ENCODE assay signal across 23 mouse cellular contexts in genomic region chr2:29042124-29042523, GRCm38 (mm10). TPM values are rescaled to one million over a fixed set of nuclear protein-coding genes. Genes with fewer than 3 reads are reported as not detected.
DNase-seq lines count a peak whose midpoint lies in the region; ATAC-seq and TF ChIP-seq lines count a peak whose summit lies in the region.
"Had no signal": no experiment of that assay in that cellular context is flagged by ENCODE, and none has a peak within 500 bp of the region (broad histone marks: within the 10 kb centered on the region; RNA-seq: fewer than 3 reads in every experiment).

No protein-coding gene starts in this region.

- no peak overlapping the region for H3K9ac ChIP-seq in midbrain, embryonic 13.5 days (replicated peaks)
- no peak overlapping the region for H3K9ac ChIP-seq in midbrain, embryonic 11.5 days (ENCODE audit: low read length)
- H3K9ac ChIP-seq: forebrain, embryonic 13.5 days; neural tube, embryonic 13.5 days had no signal

- DNase-seq in gastrocnemius, adult 2 months, result no peak
- DNase-seq in gastrocnemius, adult 18-20 months (ENCODE audit: low spot score), result no peak
- no peak for DNase-seq in layer of hippocampus, adult 2 months (ENCODE audit: low spot score in 2 of 2)
- DNase-seq in layer of hippocampus, postnatal 10 days (ENCODE audit: low spot score in 2 of 2), result no peak
- no peak for DNase-seq in midbrain, embryonic 11.5 days (ENCODE audit: low spot score, missing footprints)
- no peak for DNase-seq in thymus, postnatal 36 days
- DNase-seq: adrenal gland, adult 8-10 months; cerebellum, adult 9-10 months; heart, postnatal 10 days; kidney, adult 2 months; kidney, postnatal 14 days; right cerebral cortex, adult 18-20 months; thymus, postnatal 25 days had no signal

- peaks cover 45% of the 10 kb centered on the region for H3K4me1 ChIP-seq in midbrain, embryonic 13.5 days (replicated peaks)
- H3K4me1 ChIP-seq in midbrain, embryonic 11.5 days (ENCODE audit: control insufficient read depth, insufficient read depth, low read length), result peaks cover 34% of the 10 kb centered on the region

- no peak overlapping the region for H3K4me3 ChIP-seq in gastrocnemius, adult 2 months
- H3K4me3 ChIP-seq in layer of hippocampus, adult 2 months, result no peak overlapping the region
- H3K4me3 ChIP-seq in midbrain, embryonic 13.5 days (replicated peaks), result no peak overlapping the region
- no peak overlapping the region for H3K4me3 ChIP-seq in midbrain, embryonic 11.5 days (ENCODE audit: low read depth, low read length)
- H3K4me3 ChIP-seq: embryonic facial prominence, embryonic 10.5 days; forebrain, embryonic 13.5 days; neural tube, embryonic 13.5 days had no signal

- no peak overlapping the region for H3K27ac ChIP-seq in gastrocnemius, adult 2 months
- no peak overlapping the region for H3K27ac ChIP-seq in layer of hippocampus, adult 2 months
- H3K27ac ChIP-seq in midbrain, embryonic 13.5 days, result peak overlapping the region; percentile 78
- no peak overlapping the region for H3K27ac ChIP-seq in midbrain, embryonic 11.5 days (ENCODE audit: low read depth, low read length)
- H3K27ac ChIP-seq: embryonic facial prominence, embryonic 10.5 days; forebrain, embryonic 13.5 days; neural tube, embryonic 13.5 days had no signal

- H3K27me3 ChIP-seq in midbrain, embryonic 13.5 days, result peaks cover 74% of the 10 kb centered on the region
- H3K27me3 ChIP-seq in midbrain, embryonic 11.5 days (ENCODE audit: control insufficient read depth, insufficient read depth, low read length), result peaks cover 32% of the 10 kb centered on the region

- peak; percentile 8; the same call in 1 of the 2 replicates for TF ChIP-seq CTCF in gastrocnemius, adult 2 months (IDR thresholded peaks at IDR 0.05)
- TF ChIP-seq CTCF in layer of hippocampus, adult 2 months (conservative IDR thresholded peaks at IDR 0.05), result peak; percentile 45

- WGBS in midbrain, embryonic 13.5 days, result 86% methylated on average over 5 of the region's 5 CpGs
- 76% methylated on average over 5 of the region's 5 CpGs for WGBS in midbrain, embryonic 11.5 days

- no peak overlapping the region for H3K4me2 ChIP-seq in midbrain, embryonic 13.5 days (replicated peaks)
- H3K4me2 ChIP-seq in midbrain, embryonic 11.5 days, result no peak overlapping the region
- H3K4me2 ChIP-seq: forebrain, embryonic 13.5 days; heart, embryonic 11.5 days; liver, embryonic 11.5 days; neural tube, embryonic 13.5 days had no signal

- 0 out of 2 replicates have a peak, but pooled peaks have one; percentile 35 for ATAC-seq in midbrain, embryonic 13.5 days
- no peak for ATAC-seq in midbrain, embryonic 11.5 days (ENCODE audit: low FRiP score)
- ATAC-seq in CD4-positive, CD25-positive, alpha-beta regulatory T cell, adult 4 months, result no peak
- ATAC-seq: forebrain, embryonic 13.5 days had no signal

- intact Hi-C loops in gastrocnemius, adult 2 months (cut with DNase I), result no loop called here

- H3K36me3 ChIP-seq in midbrain, embryonic 13.5 days, result no peaks in the 10 kb centered on the region
- H3K36me3 ChIP-seq in midbrain, embryonic 11.5 days (ENCODE audit: control insufficient read depth, insufficient read depth, low read length), result no peaks in the 10 kb centered on the region
- H3K36me3 ChIP-seq: embryonic facial prominence, embryonic 10.5 days; neural tube, embryonic 13.5 days had no signal

- no peaks in the 10 kb centered on the region for H3K9me3 ChIP-seq in midbrain, embryonic 13.5 days
- H3K9me3 ChIP-seq in midbrain, embryonic 11.5 days (ENCODE audit: control insufficient read depth, low read length), result no peaks in the 10 kb centered on the region
- H3K9me3 ChIP-seq: embryonic facial prominence, embryonic 10.5 days; forebrain, embryonic 13.5 days; neural tube, embryonic 13.5 days had no signal

RNA-seq across cellular contexts. Expression of gene Cfap77, which starts 12.7 kb away (rescaled TPM):
- not detected for total RNA-seq in gastrocnemius, adult 2 months (2021)
- not detected for total RNA-seq in gastrocnemius, adult 18-20 months (2021)
- under 1 TPM; 0.32 to 0.64 TPM for total RNA-seq in layer of hippocampus, adult 2 months (2021)
- 1 to 10 TPM in 1 of 2 experiments, under 1 TPM in 1; 0.64 to 1.2 TPM for total RNA-seq in layer of hippocampus, postnatal 10 days (2021)
- polyA plus RNA-seq in midbrain, embryonic 13.5 days (2015; fragmentation: Nextera tagmentation; extraction: Ambion mirVana), result 0.48 and 0.63 TPM in 2 replicates
- polyA plus RNA-seq in midbrain, embryonic 11.5 days (2014; fragmentation: Nextera tagmentation; extraction: Ambion mirVana), result 0.77 and 1.2 TPM in 2 replicates
- under 1 TPM; 0.46 to 0.47 TPM for polyA plus RNA-seq in CD4-positive, CD25-positive, alpha-beta regulatory T cell, adult 4 months (2017; shearing (Covaris generic))
- total RNA-seq: common myeloid progenitor, adult 5-6 weeks; heart, postnatal 10 days; megakaryocyte, adult 5-6 weeks had no signal
- polyA plus RNA-seq: limb, embryonic 11.5 days; neural tube, embryonic 13.5 days had no signal

RNA-seq across cellular contexts. Expression of gene Ttf1, which starts 17.9 kb away (rescaled TPM):
- total RNA-seq in gastrocnemius, adult 2 months (2021), result 1 to 10 TPM; 4.4 to 6.0 TPM
- 1 to 10 TPM; 4.8 to 5.0 TPM for total RNA-seq in gastrocnemius, adult 18-20 months (2021)
- total RNA-seq in layer of hippocampus, adult 2 months (2021), result 10 to 100 TPM; 14.0 to 15.6 TPM
- 10 to 100 TPM; 10.5 to 12.0 TPM for total RNA-seq in layer of hippocampus, postnatal 10 days (2021)
- polyA plus RNA-seq in midbrain, embryonic 13.5 days (2015; fragmentation: Nextera tagmentation; extraction: Ambion mirVana), result 10.1 and 10.4 TPM in 2 replicates
- 11.4 and 13.8 TPM in 2 replicates for polyA plus RNA-seq in midbrain, embryonic 11.5 days (2014; fragmentation: Nextera tagmentation; extraction: Ambion mirVana)
- 10 to 100 TPM; 20.7 to 24.1 TPM for polyA plus RNA-seq in CD4-positive, CD25-positive, alpha-beta regulatory T cell, adult 4 months (2017; shearing (Covaris generic))
